Mouse (Mus musculus): Measurements from ENCODE around the gene Kcnq1. TPM values are rescaled to one million over a fixed set of nuclear protein-coding genes. Genes with fewer than 3 reads are reported as not detected.

Kcnq1 gene
- polyA plus RNA-seq, 1 experiment from 2014 or later, result 1.5 TPM

DNA sequence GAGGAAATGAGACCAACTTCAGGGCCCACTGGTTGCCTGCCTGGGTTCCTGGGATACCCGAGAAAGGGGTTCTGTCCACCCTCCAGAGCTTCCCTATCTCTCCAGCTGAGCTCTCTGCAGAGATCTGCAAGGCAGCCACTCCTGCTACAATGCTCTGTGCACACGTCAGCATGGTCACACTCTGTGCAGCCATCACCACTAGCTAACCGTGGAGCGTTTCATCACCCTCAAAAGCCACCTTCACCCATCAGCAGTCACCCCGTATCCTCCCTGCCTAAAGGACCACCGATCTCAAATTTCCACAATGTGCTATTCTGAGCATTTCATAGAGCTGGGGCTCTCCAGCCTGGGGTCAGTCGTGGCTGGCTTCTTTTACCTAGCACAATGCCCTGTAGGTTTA lies 243.1 kb downstream of the Kcnq1 start:
- ATAC-seq (ENCODE audit: insufficient number of reproducible peaks, low FRiP score, low TSS enrichment, low read depth) (no peak), DNase-seq (ENCODE audit: low spot score) (no peak)
- Histone ChIP-seq H3K4me3 (ENCODE audit: low read depth, low read length) (no peak overlapping the region), H3K27ac (replicated peaks; ENCODE audit: low read depth, low read length) (no peak overlapping the region), H3K27me3 (ENCODE audit: control insufficient read depth, insufficient read depth, low read length) (no peaks in the 10 kb centered on the region), H3K9me3 (ENCODE audit: control insufficient read depth, low read length) (no peaks in the 10 kb centered on the region), H3K4me1 (ENCODE audit: control insufficient read depth, insufficient read depth, low read length) (peaks cover under 1% of the 10 kb centered on the region; the same call in 1 of the 2 replicates), H3K36me3 (ENCODE audit: control insufficient read depth, insufficient read depth, low read length) (no peaks in the 10 kb centered on the region), H3K9ac (ENCODE audit: low read length) (no peak overlapping the region), H3K4me2 (ENCODE audit: low read depth, severe bottlenecking) (no peak overlapping the region)
- WGBS, result 70% methylated on average over 7 of the region's 7 CpGs

DNA sequence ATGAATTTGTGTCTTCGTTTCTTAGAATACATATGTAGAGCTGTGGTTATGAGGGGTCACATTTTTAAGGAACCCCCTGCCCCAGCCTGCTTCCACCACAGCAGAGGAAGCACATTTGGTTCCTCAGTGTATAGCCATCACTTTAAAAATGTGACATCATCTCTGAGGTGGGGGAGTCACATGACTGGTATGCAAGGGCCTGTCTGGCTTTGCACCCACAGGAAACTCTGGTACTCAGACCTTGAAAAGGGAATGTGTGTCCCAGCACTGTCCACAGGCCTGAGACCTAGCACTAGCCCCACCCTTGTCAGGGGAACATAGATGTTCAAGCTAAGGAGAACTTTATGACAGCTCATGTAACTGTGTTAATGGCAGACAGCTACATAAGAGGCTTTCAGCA lies 243.7 kb downstream of the Kcnq1 start:
- Histone ChIP-seq H3K36me3 (ENCODE audit: control insufficient read depth, insufficient read depth, low read length) (no peaks in the 10 kb centered on the region), H3K4me1 (ENCODE audit: control insufficient read depth, insufficient read depth, low read length) (no peaks in the 10 kb centered on the region), H3K9me3 (ENCODE audit: control insufficient read depth, low read length) (no peaks in the 10 kb centered on the region), H3K27ac (replicated peaks; ENCODE audit: low read depth, low read length) (no peak overlapping the region), H3K9ac (ENCODE audit: low read length) (no peak overlapping the region), H3K4me3 (ENCODE audit: low read depth, low read length) (no peak overlapping the region), H3K27me3 (ENCODE audit: control insufficient read depth, insufficient read depth, low read length) (no peaks in the 10 kb centered on the region), H3K4me2 (ENCODE audit: low read depth, severe bottlenecking) (no peak overlapping the region)
- DNase-seq (ENCODE audit: low spot score) (no peak), ATAC-seq (ENCODE audit: insufficient number of reproducible peaks, low FRiP score, low TSS enrichment, low read depth) (no peak)
- WGBS, result 86% methylated on average over 1 of the region's 1 CpGs

DNA sequence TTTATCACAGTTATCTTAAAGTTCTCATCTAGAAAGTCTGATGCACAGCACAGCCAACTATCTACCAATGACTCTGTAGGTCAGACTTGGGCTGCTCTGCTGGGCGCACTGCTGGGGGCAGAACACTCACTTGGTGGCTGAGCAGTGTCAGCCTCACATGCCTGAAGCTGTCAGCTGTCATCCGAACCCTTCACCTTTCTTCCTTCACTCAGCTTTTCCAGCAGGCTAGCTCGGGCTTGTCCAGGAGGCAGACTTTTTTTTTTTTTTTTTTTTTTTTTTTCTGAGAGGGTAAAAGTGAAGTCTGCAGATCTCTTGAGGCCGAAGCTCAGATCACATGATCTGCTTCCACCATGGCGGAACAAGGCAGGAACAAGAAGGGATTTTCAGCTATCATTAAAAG lies 249.7 kb downstream of the Kcnq1 start:
- no peak overlapping the region for H3K9ac ChIP-seq (ENCODE audit: low read length)
- H3K36me3 ChIP-seq (ENCODE audit: control insufficient read depth, insufficient read depth, low read length), result no peaks in the 10 kb centered on the region
- no peaks in the 10 kb centered on the region for H3K4me1 ChIP-seq (ENCODE audit: control insufficient read depth, insufficient read depth, low read length)
- H3K27me3 ChIP-seq (ENCODE audit: control insufficient read depth, insufficient read depth, low read length), result no peaks in the 10 kb centered on the region
- no peak overlapping the region for H3K27ac ChIP-seq (replicated peaks; ENCODE audit: low read depth, low read length)
- ATAC-seq (ENCODE audit: insufficient number of reproducible peaks, low FRiP score, low TSS enrichment, low read depth), result no peak
- H3K4me2 ChIP-seq (ENCODE audit: low read depth, severe bottlenecking), result no peak overlapping the region
- DNase-seq (ENCODE audit: low spot score), result no peak
- no peaks in the 10 kb centered on the region for H3K9me3 ChIP-seq (ENCODE audit: control insufficient read depth, low read length)
- WGBS, result 69% methylated on average over 5 of the region's 5 CpGs
- H3K4me3 ChIP-seq (ENCODE audit: low read depth, low read length), result no peak overlapping the region

DNA sequence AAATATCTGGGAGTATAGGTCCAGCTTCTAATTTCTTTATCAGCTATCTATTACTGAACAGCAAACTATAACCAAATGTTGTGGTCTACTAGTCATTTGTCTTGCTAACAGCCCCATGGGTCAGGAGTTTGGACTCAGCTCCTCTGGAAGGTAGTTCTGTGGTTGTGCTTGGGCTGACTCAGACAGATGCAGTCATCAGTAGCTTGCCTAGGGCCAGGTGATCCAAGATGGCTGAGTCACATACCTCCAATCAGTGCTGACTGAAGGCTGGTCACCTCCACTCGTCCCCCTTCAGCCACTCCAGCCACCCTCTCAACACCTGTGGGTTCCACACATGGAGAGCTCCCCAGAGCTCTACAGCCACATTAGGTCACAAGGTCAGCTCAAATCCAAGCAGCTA lies 250.9 kb downstream of the Kcnq1 start:
- Histone ChIP-seq H3K4me2 (ENCODE audit: low read depth, severe bottlenecking) (no peak overlapping the region), H3K36me3 (ENCODE audit: control insufficient read depth, insufficient read depth, low read length) (no peaks in the 10 kb centered on the region), H3K9ac (ENCODE audit: low read length) (no peak overlapping the region), H3K27me3 (ENCODE audit: control insufficient read depth, insufficient read depth, low read length) (no peaks in the 10 kb centered on the region), H3K4me1 (ENCODE audit: control insufficient read depth, insufficient read depth, low read length) (no peaks in the 10 kb centered on the region), H3K9me3 (ENCODE audit: control insufficient read depth, low read length) (no peaks in the 10 kb centered on the region), H3K27ac (replicated peaks; ENCODE audit: low read depth, low read length) (no peak overlapping the region), H3K4me3 (ENCODE audit: low read depth, low read length) (no peak overlapping the region)
- ATAC-seq (ENCODE audit: insufficient number of reproducible peaks, low FRiP score, low TSS enrichment, low read depth) (no peak), DNase-seq (ENCODE audit: low spot score) (no peak)
- 60% methylated on average over 1 of the region's 1 CpGs for WGBS

DNA sequence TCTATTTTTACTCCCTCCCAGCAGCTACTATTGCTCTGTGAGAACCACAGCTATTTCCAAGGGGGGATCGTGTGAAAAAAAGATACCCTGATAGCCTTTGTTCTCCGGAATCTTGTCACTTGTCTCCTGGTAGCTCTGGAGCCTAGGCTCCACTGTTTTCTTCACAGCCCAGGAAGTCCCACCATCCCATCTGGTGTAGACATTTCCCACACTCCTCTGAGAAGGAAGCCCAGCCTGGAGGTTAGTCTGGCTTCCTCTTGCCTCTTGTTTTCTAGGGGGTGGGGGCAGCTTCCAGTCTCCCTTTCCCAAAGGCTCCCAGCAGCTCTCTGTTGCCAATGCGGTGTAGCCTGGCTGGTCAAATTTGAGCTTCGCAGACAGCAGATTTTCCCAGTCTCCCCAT lies 251.7 kb downstream of the Kcnq1 start:
- H3K9me3 ChIP-seq (ENCODE audit: control insufficient read depth, low read length), result no peaks in the 10 kb centered on the region
- H3K36me3 ChIP-seq (ENCODE audit: control insufficient read depth, insufficient read depth, low read length), result no peaks in the 10 kb centered on the region
- no peaks in the 10 kb centered on the region for H3K27me3 ChIP-seq (ENCODE audit: control insufficient read depth, insufficient read depth, low read length)
- H3K9ac ChIP-seq (ENCODE audit: low read length), result no peak overlapping the region
- no peak overlapping the region for H3K4me3 ChIP-seq (ENCODE audit: low read depth, low read length)
- no peak for ATAC-seq (ENCODE audit: insufficient number of reproducible peaks, low FRiP score, low TSS enrichment, low read depth)
- H3K27ac ChIP-seq (replicated peaks; ENCODE audit: low read depth, low read length), result no peak overlapping the region
- 72% methylated on average over 4 of the region's 4 CpGs for WGBS
- no peak for DNase-seq (ENCODE audit: low spot score)
- no peak overlapping the region for H3K4me2 ChIP-seq (ENCODE audit: low read depth, severe bottlenecking)
- H3K4me1 ChIP-seq (ENCODE audit: control insufficient read depth, insufficient read depth, low read length), result no peaks in the 10 kb centered on the region

DNA sequence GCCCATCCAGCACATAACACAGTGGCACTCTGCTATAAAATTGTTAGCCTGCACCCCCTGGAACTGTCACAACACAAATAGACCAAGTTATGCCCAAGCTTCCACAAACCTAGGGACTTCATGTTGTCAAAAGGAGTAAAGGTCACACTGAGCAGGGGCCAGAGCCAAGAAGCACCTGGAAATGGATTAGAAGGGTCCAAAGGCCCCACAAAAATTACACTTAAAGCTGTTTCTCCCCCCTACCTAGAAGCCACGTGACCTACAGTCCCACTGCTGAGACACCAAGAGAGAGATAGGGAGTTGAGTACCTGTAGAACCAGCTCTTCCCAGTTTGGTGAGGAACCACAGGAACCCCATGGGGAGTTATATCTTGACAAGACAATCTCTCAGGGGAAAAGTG lies 253.6 kb downstream of the Kcnq1 start:
- 84% methylated on average over 1 of the region's 1 CpGs for whole genome bisulfite sequencing
- Histone ChIP-seq H3K4me3 (ENCODE audit: low read depth, low read length) (no peak overlapping the region), H3K4me1 (ENCODE audit: control insufficient read depth, insufficient read depth, low read length) (no peaks in the 10 kb centered on the region), H3K9me3 (ENCODE audit: control insufficient read depth, low read length) (no peaks in the 10 kb centered on the region), H3K27me3 (ENCODE audit: control insufficient read depth, insufficient read depth, low read length) (no peaks in the 10 kb centered on the region), H3K27ac (replicated peaks; ENCODE audit: low read depth, low read length) (no peak overlapping the region), H3K4me2 (ENCODE audit: low read depth, severe bottlenecking) (no peak overlapping the region), H3K9ac (ENCODE audit: low read length) (no peak overlapping the region), H3K36me3 (ENCODE audit: control insufficient read depth, insufficient read depth, low read length) (no peaks in the 10 kb centered on the region)
- ATAC-seq (ENCODE audit: insufficient number of reproducible peaks, low FRiP score, low TSS enrichment, low read depth), result no peak
- no peak for DNase-seq (ENCODE audit: low spot score)

GRCm38 (mm10) chr7:143360776-143361175 lies 254.6 kb downstream of the Kcnq1 start:
- H3K9me3 ChIP-seq (ENCODE audit: control insufficient read depth, low read length), result no peaks in the 10 kb centered on the region
- no peak overlapping the region for H3K4me2 ChIP-seq (ENCODE audit: low read depth, severe bottlenecking)
- H3K36me3 ChIP-seq (ENCODE audit: control insufficient read depth, insufficient read depth, low read length), result no peaks in the 10 kb centered on the region
- no peak overlapping the region for H3K9ac ChIP-seq (ENCODE audit: low read length)
- no peaks in the 10 kb centered on the region for H3K27me3 ChIP-seq (ENCODE audit: control insufficient read depth, insufficient read depth, low read length)
- 80% methylated on average over 5 of the region's 5 CpGs for WGBS
- no peak for DNase-seq (ENCODE audit: low spot score)
- H3K4me3 ChIP-seq (ENCODE audit: low read depth, low read length), result no peak overlapping the region
- 0 out of 2 replicates have a peak, but pooled peaks cover 3% of the 10 kb centered on the region for H3K4me1 ChIP-seq (ENCODE audit: control insufficient read depth, insufficient read depth, low read length)
- H3K27ac ChIP-seq (replicated peaks; ENCODE audit: low read depth, low read length), result no peak overlapping the region
- ATAC-seq (ENCODE audit: insufficient number of reproducible peaks, low FRiP score, low TSS enrichment, low read depth), result no peak

GRCm38 (mm10) chr7:143364092-143364832 lies 258.1 kb downstream of the Kcnq1 start:
- Histone ChIP-seq H3K9me3 (ENCODE audit: control insufficient read depth, low read length) (no peaks in the 10 kb centered on the region), H3K9ac (ENCODE audit: low read length) (no peak overlapping the region), H3K4me1 (ENCODE audit: control insufficient read depth, insufficient read depth, low read length) (0 out of 2 replicates have a peak, but pooled peaks cover 5% of the 10 kb centered on the region), H3K4me3 (ENCODE audit: low read depth, low read length) (no peak overlapping the region), H3K27me3 (ENCODE audit: control insufficient read depth, insufficient read depth, low read length) (no peaks in the 10 kb centered on the region), H3K36me3 (ENCODE audit: control insufficient read depth, insufficient read depth, low read length) (no peaks in the 10 kb centered on the region), H3K4me2 (ENCODE audit: low read depth, severe bottlenecking) (no peak overlapping the region), H3K27ac (replicated peaks; ENCODE audit: low read depth, low read length) (no peak overlapping the region)
- DNase-seq (ENCODE audit: low spot score) (no peak), ATAC-seq (ENCODE audit: insufficient number of reproducible peaks, low FRiP score, low TSS enrichment, low read depth) (no peak)
- 95% methylated on average over 7 of the region's 7 CpGs for WGBS

Data from limb, embryonic 11.5 days (tissue).